Mouse (Mus musculus): ENCODE results near the gene Vsnl1.

GRCm38 (mm10) chr12:11427396-11427795 is 9.0 kb downstream of the Vsnl1 start:
- no peak for TF ChIP-seq POLR2A (IDR thresholded peaks at IDR 0.05; ENCODE audit: borderline replicate concordance, extremely low read depth, insufficient read depth, insufficient read length, poor library complexity, severe bottlenecking)
- TF ChIP-seq CTCF (IDR thresholded peaks at IDR 0.05; ENCODE audit: borderline replicate concordance, extremely low read depth, insufficient read depth, insufficient read length) = no peak
